Mouse (Mus musculus) MEL (cell line): ENCODE measurements at regions not wholly inside any gene's neighbourhood (a gene's known extent, or its start where the extent isn't known, plus 50 kb on each side); places are given as distances from the start of the nearest gene placed in this dataset.

Experiments
- DNase-seq: peaks from one replicate; pipeline ENCODE4 v3.0.0; 2011; ENCODE audit warnings: low read depth, low spot score
- H3K27ac ChIP-seq: 2 replicates; pipeline ENCODE4 v1.5.1; 2012; ENCODE audit warnings: low read depth, mild to moderate bottlenecking, control low read depth, low read length, moderate library complexity; ENCODE audit not compliant: control insufficient read depth
- H3K27me3 ChIP-seq, 2 experiments: fragments of 150-350 bp in 1 of 2; sonication (generic) in 1 of 2; 2 replicates each; pipeline ENCODE4 v1.6.1; 2012; ENCODE audit warnings: low read length in 2 of 2, mild to moderate bottlenecking in 2 of 2, improper control_type of control experiment in 1 of 2, moderate library complexity in 1 of 2; ENCODE audit not compliant: insufficient read depth in 2 of 2, control insufficient read depth in 1 of 2
- H3K36me3 ChIP-seq, 2 experiments: 2 replicates each; pipeline ENCODE4 v1.6.1; 2012 to 2014; ENCODE audit warnings: low read length in 2 of 2, improper control_type of control experiment in 1 of 2, inconsistent platforms in 1 of 2, mild to moderate bottlenecking in 1 of 2; ENCODE audit not compliant: insufficient read depth in 2 of 2, control insufficient read depth in 1 of 2
- H3K4me1 ChIP-seq, 2 experiments: fragments of 150-350 bp in 1 of 2; sonication (generic) in 1 of 2; 2 replicates each; pipeline ENCODE4 v1.6.1; 2012; ENCODE audit warnings: low read length in 2 of 2, improper control_type of control experiment in 1 of 2, mild to moderate bottlenecking in 1 of 2; ENCODE audit not compliant: insufficient read depth in 2 of 2, control insufficient read depth in 1 of 2
- H3K4me3 ChIP-seq, 2 experiments: fragments of 150-350 bp in 1 of 2; sonication (generic) in 1 of 2; 2 replicates each; pipeline ENCODE4 v1.5.1; 2012; ENCODE audit warnings: low read depth in 2 of 2, low read length in 2 of 2, mild to moderate bottlenecking in 2 of 2, moderate library complexity in 2 of 2, control low read depth in 1 of 2, improper control_type of control experiment in 1 of 2; ENCODE audit not compliant: control insufficient read depth in 1 of 2, insufficient read depth in 1 of 2
- H3K79me2 ChIP-seq: 2 replicates; pipeline ENCODE4 v1.6.1; 2012; ENCODE audit warnings: mild to moderate bottlenecking, low read length, moderate library complexity; ENCODE audit not compliant: control insufficient read depth, poor library complexity, insufficient read depth
- H3K9ac ChIP-seq: 2 replicates; pipeline ENCODE4 v1.6.1; 2012; ENCODE audit warnings: low read depth, mild to moderate bottlenecking, control low read depth, low read length, moderate library complexity; ENCODE audit not compliant: control insufficient read depth, poor library complexity, severe bottlenecking
- H3K9me3 ChIP-seq: fragments of 150-350 bp; sonication (generic); replicated peaks from 2 replicates; pipeline ENCODE4 v1.6.1; 2012; ENCODE audit warnings: mild to moderate bottlenecking, low read length, improper control_type of control experiment, moderate library complexity; ENCODE audit not compliant: insufficient read depth
- BHLHE40 ChIP-seq: IDR thresholded peaks from 2 replicates; pipeline ENCODE4 v1.6.1; 2012; ENCODE audit warnings: low read depth, mild to moderate bottlenecking, inconsistent platforms, low read length, improper control_type of control experiment, borderline replicate concordance
- CHD1 ChIP-seq: IDR thresholded peaks from 2 replicates; pipeline ENCODE4 v1.6.1; 2012; ENCODE audit warnings: low read depth, mild to moderate bottlenecking, inconsistent platforms, low read length, improper control_type of control experiment
- CHD2 ChIP-seq: IDR thresholded peaks from 2 replicates; pipeline ENCODE4 v1.6.1; 2011; ENCODE audit warnings: low read length, improper control_type of control experiment
- E2F4 ChIP-seq: IDR thresholded peaks from 2 replicates; pipeline ENCODE4 v1.6.1; 2011; ENCODE audit warnings: low read depth, low read length, improper control_type of control experiment, borderline replicate concordance
- EP300 ChIP-seq, 2 experiments: IDR thresholded peaks; 2 replicates each; pipeline ENCODE4 v1.6.1; 2011; ENCODE audit warnings: improper control_type of control experiment in 2 of 2, low read length in 2 of 2, low read depth in 1 of 2, mild to moderate bottlenecking in 1 of 2
- GABPA ChIP-seq: IDR thresholded peaks from 2 replicates; pipeline ENCODE4 v1.6.1; 2012; ENCODE audit warnings: low read depth, mild to moderate bottlenecking, inconsistent platforms, low read length, improper control_type of control experiment, moderate library complexity
- HCFC1 ChIP-seq: IDR thresholded peaks from 2 replicates; pipeline ENCODE4 v1.6.1; 2012; ENCODE audit warnings: low read depth, mild to moderate bottlenecking, inconsistent platforms, low read length, improper control_type of control experiment, moderate library complexity
- JUND ChIP-seq: IDR thresholded peaks from 2 replicates; pipeline ENCODE4 v1.6.1; 2011; ENCODE audit warnings: low read depth, mild to moderate bottlenecking, improper control_type of control experiment, low read length
- MAX ChIP-seq: IDR thresholded peaks from 2 replicates; pipeline ENCODE4 v1.6.1; 2011; ENCODE audit warnings: low read length, improper control_type of control experiment
- MAZ ChIP-seq: IDR thresholded peaks from 2 replicates; pipeline ENCODE4 v1.6.1; 2012; ENCODE audit warnings: low read depth, mild to moderate bottlenecking, inconsistent platforms, low read length, improper control_type of control experiment
- MEF2A ChIP-seq: IDR thresholded peaks from 2 replicates; pipeline ENCODE4 v1.6.1; 2014; ENCODE audit warnings: low read depth, mild to moderate bottlenecking, inconsistent platforms, low read length, improper control_type of control experiment; ENCODE audit not compliant: poor library complexity, insufficient replicate concordance, severe bottlenecking; ENCODE audit errors: extremely low read depth
- MXI1 ChIP-seq: IDR thresholded peaks from 2 replicates; pipeline ENCODE4 v1.6.1; 2011; ENCODE audit warnings: mild to moderate bottlenecking, low read depth, low read length, improper control_type of control experiment
- MYB ChIP-seq: IDR thresholded peaks from 2 replicates; pipeline ENCODE4 v1.6.1; 2011; ENCODE audit warnings: mild to moderate bottlenecking, low read depth, low read length, improper control_type of control experiment
- MYC ChIP-seq: IDR thresholded peaks from 2 replicates; pipeline ENCODE4 v1.6.1; 2011; ENCODE audit warnings: low read depth, mild to moderate bottlenecking, low read length, improper control_type of control experiment, moderate library complexity
- NELFE ChIP-seq: IDR thresholded peaks from 2 replicates; pipeline ENCODE4 v1.6.1; 2011; ENCODE audit warnings: low read depth, low read length, improper control_type of control experiment
- POLR2AphosphoS5 ChIP-seq: IDR thresholded peaks from 2 replicates; pipeline ENCODE4 v1.6.1; 2012; ENCODE audit warnings: low read depth, borderline replicate concordance, mild to moderate bottlenecking, inconsistent platforms, low read length, moderate library complexity, mixed read lengths
- RAD21 ChIP-seq: IDR thresholded peaks from 2 replicates; pipeline ENCODE4 v1.6.1; 2011; ENCODE audit warnings: mild to moderate bottlenecking, low read depth, low read length, improper control_type of control experiment
- RCOR1 ChIP-seq: IDR thresholded peaks from 2 replicates; pipeline ENCODE4 v1.6.1; 2012; ENCODE audit warnings: low read depth, mild to moderate bottlenecking, inconsistent platforms, low read length, improper control_type of control experiment
- SIN3A ChIP-seq: IDR thresholded peaks from 2 replicates; pipeline ENCODE4 v1.6.1; 2012; ENCODE audit warnings: low read length, improper control_type of control experiment, inconsistent platforms
- SMC3 ChIP-seq: IDR thresholded peaks from 2 replicates; pipeline ENCODE4 v1.6.1; 2011; ENCODE audit warnings: low read depth, low read length, improper control_type of control experiment
- TAL1 ChIP-seq: IDR thresholded peaks from 2 replicates; pipeline ENCODE4 v1.6.1; 2012; ENCODE audit warnings: mild to moderate bottlenecking, inconsistent platforms, low read length, moderate library complexity, mixed read lengths
- UBTF ChIP-seq: IDR thresholded peaks from 2 replicates; pipeline ENCODE4 v1.6.1; 2012; ENCODE audit warnings: low read depth, mild to moderate bottlenecking, inconsistent platforms, low read length, improper control_type of control experiment, moderate library complexity, borderline replicate concordance; ENCODE audit not compliant: insufficient read depth
- USF1 ChIP-seq: IDR thresholded peaks from 2 replicates; pipeline ENCODE4 v1.6.1; 2014; ENCODE audit warnings: low read depth, mild to moderate bottlenecking, inconsistent platforms, low read length, improper control_type of control experiment, moderate library complexity
- USF2 ChIP-seq, 2 experiments: IDR thresholded peaks; 2 replicates each; pipeline ENCODE4 v1.6.1; 2011 to 2012; ENCODE audit warnings: improper control_type of control experiment in 2 of 2, low read length in 2 of 2, borderline replicate concordance in 1 of 2, inconsistent platforms in 1 of 2, low read depth in 1 of 2, mild to moderate bottlenecking in 1 of 2; ENCODE audit not compliant: insufficient read depth in 1 of 2
- ZMIZ1 ChIP-seq: IDR thresholded peaks from 2 replicates; pipeline ENCODE4 v1.6.1; 2012; ENCODE audit warnings: low read depth, mild to moderate bottlenecking, inconsistent platforms, low read length, improper control_type of control experiment, moderate library complexity

- H3K27me3 ChIP-seq = no peaks in the 10 kb centered on the region
- no peaks in the 10 kb centered on the region for H3K79me2 ChIP-seq
- H3K4me3 ChIP-seq = no peak overlapping the region
- no peak for DNase-seq
- H3K36me3 ChIP-seq = no peaks in the 10 kb centered on the region
- no peak overlapping the region for H3K9ac ChIP-seq
- no peak overlapping the region for H3K27ac ChIP-seq
- TF ChIP-seq EP300 (IDR thresholded peaks at IDR 0.05; ENCODE audit: low read depth in 1 of 2, low read length in 2 of 2) (no peak), E2F4 (no peak), SIN3A (no peak), MYC (no peak), NELFE (no peak), MYB (no peak)
- no peaks in the 10 kb centered on the region for H3K4me1 ChIP-seq
- H3K9me3 ChIP-seq = no peaks in the 10 kb centered on the region
Observed at GRCm38 (mm10) chr4:64632189-64632588, 491.8 kb upstream of the Pappa start.

GRCm38 (mm10) chr4:64635256-64635962, 488.6 kb upstream of the Pappa start:
- no peak for DNase-seq
- Histone ChIP-seq H3K4me3 (no peak overlapping the region), H3K9ac (no peak overlapping the region), H3K27me3 (no peaks in the 10 kb centered on the region), H3K4me1 (no peaks in the 10 kb centered on the region), H3K9me3 (no peaks in the 10 kb centered on the region), H3K79me2 (no peaks in the 10 kb centered on the region), H3K27ac (no peak overlapping the region), H3K36me3 (no peaks in the 10 kb centered on the region)
- TF ChIP-seq GABPA (no peak), CHD2 (no peak), RAD21 (no peak), MYC (no peak), JUND (no peak), RCOR1 (no peak), ZMIZ1 (no peak), USF1 (no peak), UBTF (no peak)

GRCm38 (mm10) chr4:64640056-64640455, 483.9 kb upstream of the Pappa start:
- Histone ChIP-seq H3K4me3 (no peak overlapping the region), H3K9me3 (no peaks in the 10 kb centered on the region)
- TF ChIP-seq TAL1 = no peak
- TF ChIP-seq CHD2 = no peak
- TF ChIP-seq MAX = no peak
- no peak for TF ChIP-seq CHD1
- no peak for TF ChIP-seq MAZ
- no peak for TF ChIP-seq MEF2A
- TF ChIP-seq MXI1 = no peak
- no peak for TF ChIP-seq HCFC1
- TF ChIP-seq POLR2AphosphoS5 = no peak
- TF ChIP-seq RCOR1 = no peak
- TF ChIP-seq USF2 (IDR thresholded peaks at IDR 0.05; ENCODE audit: borderline replicate concordance in 1 of 2, insufficient read depth in 1 of 2, low read depth in 1 of 2, low read length in 2 of 2) = no peak
- no peak for TF ChIP-seq GABPA
- TF ChIP-seq BHLHE40 = no peak
- TF ChIP-seq SMC3 = no peak

More at GRCm38 (mm10) chr4:64640056-64640455, 483.9 kb upstream of the Pappa start:
- no peaks in the 10 kb centered on the region for H3K4me1 ChIP-seq
- H3K27ac ChIP-seq = no peak overlapping the region
- H3K9ac ChIP-seq = no peak overlapping the region
- H3K79me2 ChIP-seq = no peaks in the 10 kb centered on the region
- no peaks in the 10 kb centered on the region for H3K27me3 ChIP-seq
- no peaks in the 10 kb centered on the region for H3K36me3 ChIP-seq
- no peak for DNase-seq
